Mouse (Mus musculus) liver, embryonic 14.5 days (tissue): Measurements from ENCODE around the gene Pml. TPM values are rescaled to one million over a fixed set of nuclear protein-coding genes. Genes with fewer than 3 reads are reported as not detected.

Experiments used
- ATAC-seq: fragments of 200-750 bp; cut with Nextera tagmentation; 2 replicates; pipeline ENCODE4 v1.8.0; 2017; ENCODE audit warnings: moderate number of reproducible peaks, mild to moderate bottlenecking, moderate library complexity; ENCODE audit not compliant: insufficient read depth
- DNase-seq, 3 experiments: peaks; one replicate each; pipeline ENCODE4 v3.0.0-alpha.2; 2012 to 2013; ENCODE audit warnings: low read depth in 3 of 3, low spot score in 3 of 3
- H3K27ac ChIP-seq: fragments of 300-500 bp; sonication (generic); 2 replicates; pipeline ENCODE4 v1.5.1; 2014; ENCODE audit warnings: moderate library complexity, mild to moderate bottlenecking, control low read depth, inconsistent platforms
- H3K27me3 ChIP-seq: fragments of 300-500 bp; sonication (generic); 2 replicates; pipeline ENCODE4 v1.6.1; 2014; ENCODE audit warnings: mild to moderate bottlenecking, low read length, moderate library complexity; ENCODE audit not compliant: control insufficient read depth, insufficient read depth
- H3K36me3 ChIP-seq: fragments of 300-500 bp; sonication (generic); replicated peaks from 2 replicates; pipeline ENCODE4 v1.6.1; 2014; ENCODE audit warnings: low read depth; ENCODE audit not compliant: control insufficient read depth, insufficient read depth
- H3K4me1 ChIP-seq, 2 experiments: fragments of 200-500 bp in 1 of 2; fragments of 300-500 bp in 1 of 2; sonication (generic) in 1 of 2; replicated peaks; 2 replicates each; pipeline ENCODE4 v1.6.1; 2012 to 2014; ENCODE audit warnings: antibody characterized with exemption in 1 of 2, inconsistent platforms in 1 of 2, low read length in 1 of 2; ENCODE audit not compliant: control insufficient read depth in 2 of 2, insufficient read depth in 2 of 2
- H3K4me2 ChIP-seq: fragments of 300-500 bp; sonication (generic); 2 replicates; pipeline ENCODE4 v1.6.1; 2014; ENCODE audit warnings: low read depth, mild to moderate bottlenecking, control low read depth, moderate library complexity
- H3K4me3 ChIP-seq, 2 experiments: fragments of 200-500 bp in 1 of 2; fragments of 300-500 bp in 1 of 2; sonication (generic) in 1 of 2; 2 replicates each; pipeline ENCODE4 v1.5.1; 2012 to 2014; ENCODE audit warnings: low read depth in 2 of 2, low read length in 2 of 2, mild to moderate bottlenecking in 2 of 2, control low read depth in 1 of 2, inconsistent platforms in 1 of 2, moderate library complexity in 1 of 2; ENCODE audit not compliant: insufficient read depth in 1 of 2
- H3K9ac ChIP-seq: fragments of 300-500 bp; sonication (generic); replicated peaks from 2 replicates; pipeline ENCODE4 v1.6.1; 2014; ENCODE audit warnings: mild to moderate bottlenecking, control low read depth, moderate library complexity
- H3K9me3 ChIP-seq: fragments of 300-500 bp; sonication (generic); 2 replicates; pipeline ENCODE4 v1.6.1; 2016; ENCODE audit warnings: low read length, mixed read lengths; ENCODE audit not compliant: control insufficient read depth
- CTCF ChIP-seq: IDR thresholded peaks from 2 replicates; pipeline ENCODE4 v1.5.1; 2016; ENCODE audit warnings: antibody characterized with exemption, low read depth, control low read depth
- EP300 ChIP-seq: IDR thresholded peaks from 2 replicates; pipeline ENCODE4 v1.6.1; 2016; ENCODE audit warnings: antibody characterized with exemption, low read depth
- WGBS: fragments of 180-500 bp; shearing (Covaris S2); extraction: QIAGEN DNeasy Blood & Tissue Kit; methylation state at CpG from one replicate; pipeline ENCODE4 v1.1.7; 2014; ENCODE audit not compliant: insufficient replicate concordance; 5-methylcytosine and 5-hydroxymethylcytosine counted together
- polyA plus RNA-seq, 2 experiments: library from polyadenylated mRNA; depleted of rRNA in 1 of 2; stranded (reverse) in 1 of 2; unstranded in 1 of 2; fragments of >200 nt; fragmentation: Nextera tagmentation in 1 of 2; extraction: Ambion mirVana in 1 of 2; gene quantifications; 2 replicates each; pipeline versions ENCODE4 v1.2.1 to v1.2.3; 2012 to 2014

The Pml gene
- polyA plus RNA-seq, 2 experiments = 17.1 to 17.6 TPM

DNA sequence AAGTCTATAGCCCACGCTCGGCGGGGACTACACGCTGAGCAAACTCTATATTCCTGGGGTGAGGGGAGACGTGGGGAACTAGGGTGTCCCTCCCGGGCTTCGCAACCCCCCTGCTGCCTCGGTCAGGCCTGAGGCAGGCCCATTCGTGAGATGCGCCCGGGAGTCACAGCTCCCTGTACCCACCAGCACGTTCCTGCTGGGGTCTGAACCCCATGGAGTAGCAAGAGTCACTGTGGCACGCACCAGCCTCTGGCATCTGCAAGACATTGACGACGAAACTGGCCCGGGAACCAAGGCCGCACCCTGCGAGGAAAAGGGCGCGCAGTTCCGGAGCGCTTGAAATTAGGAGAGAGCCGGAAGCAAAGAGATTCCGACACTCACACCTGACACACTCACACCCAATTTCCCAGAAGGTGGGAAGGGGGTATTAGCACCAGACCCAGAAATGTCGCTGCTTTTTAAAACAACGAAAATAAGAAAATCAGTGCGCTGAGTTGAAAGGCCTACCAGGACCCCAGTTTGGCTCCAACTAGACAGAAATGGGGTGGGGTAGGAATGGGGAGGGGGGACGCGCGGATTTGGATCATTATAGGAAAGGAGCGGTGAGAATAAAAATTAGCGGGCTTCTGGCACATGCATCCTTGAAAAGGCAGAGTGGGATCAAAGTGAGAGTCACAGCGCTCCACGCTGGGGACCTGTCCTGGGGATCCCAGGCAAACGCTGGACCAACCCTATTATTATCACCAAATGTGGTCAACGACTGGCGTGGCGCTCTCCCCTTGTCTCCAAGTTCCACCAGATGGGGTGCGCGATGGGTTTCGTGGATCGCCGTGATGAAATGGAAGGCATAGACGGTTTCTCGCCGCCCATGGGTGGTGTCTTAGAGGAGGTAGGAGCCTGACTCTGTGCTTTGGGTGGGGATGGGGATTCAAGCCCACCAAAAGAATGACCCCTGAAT, 52.7 kb downstream of the Pml start:
- H3K4me2 ChIP-seq = no peak overlapping the region
- H3K36me3 ChIP-seq = no peaks in the 10 kb centered on the region
- no peak overlapping the region for H3K27ac ChIP-seq
- TF ChIP-seq CTCF = no peak
- TF ChIP-seq EP300 = no peak
- no peak overlapping the region for H3K4me3 ChIP-seq
- H3K27me3 ChIP-seq = peaks cover 70% of the 10 kb centered on the region
- no peak overlapping the region for H3K9ac ChIP-seq
- H3K4me1 ChIP-seq = no peaks in the 10 kb centered on the region
- no peaks in the 10 kb centered on the region for H3K9me3 ChIP-seq
- WGBS = 5% methylated on average over 46 of the region's 46 CpGs
- ATAC-seq (no peak), DNase-seq (no peak)

DNA sequence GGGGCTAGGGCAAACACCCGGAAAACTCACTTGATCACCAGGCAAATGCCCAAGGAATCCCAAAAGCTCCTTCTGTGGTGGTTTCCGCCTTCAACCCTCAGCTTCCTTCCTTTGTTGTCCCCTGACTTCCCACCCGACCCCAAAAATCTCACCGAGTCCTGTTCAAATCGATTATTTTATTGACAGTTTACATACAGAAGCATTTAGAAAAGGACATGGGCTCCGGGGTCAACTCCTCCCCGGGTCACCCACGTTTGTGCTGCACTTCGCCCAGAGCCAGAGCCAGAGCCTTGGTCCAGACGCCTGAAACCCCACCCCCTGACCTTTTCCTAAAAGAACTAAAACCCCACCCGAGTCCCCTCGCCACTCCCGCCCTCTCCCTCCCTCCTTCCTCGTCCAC, 53.4 kb downstream of the Pml start:
- Histone ChIP-seq H3K4me1 (no peaks in the 10 kb centered on the region), H3K4me2 (no peak overlapping the region)
- WGBS = 3% methylated on average over 14 of the region's 14 CpGs

GRCm38 (mm10) chr9:58195671-58196070, 53.9 kb downstream of the Pml start:
- Histone ChIP-seq H3K27ac (no peak overlapping the region), H3K9ac (no peak overlapping the region), H3K4me2 (no peak overlapping the region), H3K27me3 (peaks cover 58% of the 10 kb centered on the region), H3K4me3 (no peak overlapping the region), H3K9me3 (no peaks in the 10 kb centered on the region), H3K4me1 (no peaks in the 10 kb centered on the region), H3K36me3 (no peaks in the 10 kb centered on the region)
- WGBS = 0% methylated on average over 1 of the region's 1 CpGs
- no peak for ATAC-seq
- TF ChIP-seq EP300 = no peak
- no peak for TF ChIP-seq CTCF
- no peak for DNase-seq

More for the DNA sequence above, 53.4 kb downstream of the Pml start:
- ATAC-seq (no peak), DNase-seq (no peak)
- no peak for TF ChIP-seq CTCF
- TF ChIP-seq EP300 = no peak
- Histone ChIP-seq H3K9me3 (no peaks in the 10 kb centered on the region), H3K9ac (no peak overlapping the region), H3K27me3 (peaks cover 63% of the 10 kb centered on the region), H3K27ac (no peak overlapping the region), H3K4me3 (no peak overlapping the region), H3K36me3 (no peaks in the 10 kb centered on the region)

DNA sequence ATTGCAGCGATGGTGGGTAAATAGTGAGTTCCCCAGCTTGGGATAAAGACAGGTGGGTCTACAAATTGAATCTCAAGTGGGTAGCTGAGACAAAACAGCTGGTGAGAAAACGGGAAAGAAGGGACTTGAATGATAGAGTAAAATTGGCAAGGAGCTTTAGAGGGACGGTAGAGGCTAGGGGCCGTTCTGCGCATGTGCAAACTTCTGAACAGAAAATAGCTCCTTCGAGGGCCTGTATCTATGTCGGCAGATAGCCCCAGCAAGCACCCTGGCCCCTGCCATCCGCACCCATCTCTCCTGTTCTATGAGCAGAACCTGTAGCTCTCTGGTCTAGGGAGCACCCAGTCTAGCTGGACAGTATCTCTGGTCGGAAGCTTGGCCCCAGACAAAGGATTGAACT, 55.4 kb downstream of the Pml start:
- no peak overlapping the region for H3K4me3 ChIP-seq
- no peaks in the 10 kb centered on the region for H3K9me3 ChIP-seq
- H3K9ac ChIP-seq = no peak overlapping the region
- ATAC-seq = no peak
- 50% methylated on average over 9 of the region's 9 CpGs for WGBS
- no peak overlapping the region for H3K27ac ChIP-seq
- no peaks in the 10 kb centered on the region for H3K4me1 ChIP-seq
- no peaks in the 10 kb centered on the region for H3K36me3 ChIP-seq
- H3K27me3 ChIP-seq = peaks cover 44% of the 10 kb centered on the region
- no peak for DNase-seq
- no peak for TF ChIP-seq EP300
- no peak for TF ChIP-seq CTCF
- no peak overlapping the region for H3K4me2 ChIP-seq

DNA sequence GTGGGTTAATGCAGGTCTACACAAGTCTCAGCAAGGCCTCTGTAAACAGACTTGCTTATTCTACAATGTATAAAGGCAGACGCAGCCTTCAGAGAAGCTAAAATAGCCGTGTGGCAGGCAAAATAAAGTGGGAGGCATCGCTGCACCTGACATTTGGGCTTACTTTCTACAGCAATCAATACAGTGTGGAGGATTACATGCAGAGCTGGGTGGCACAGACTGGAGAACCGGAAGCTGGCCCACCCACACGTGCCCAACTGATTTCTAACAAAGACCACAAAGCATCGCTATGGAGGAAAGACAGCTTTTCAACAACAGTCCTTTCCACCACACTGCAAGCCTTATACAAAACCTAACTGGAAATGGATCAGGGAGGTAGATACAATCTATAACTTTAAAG, 65.1 kb downstream of the Pml start:
- no peak for DNase-seq
- 63% methylated on average over 6 of the region's 6 CpGs for WGBS
- no peak overlapping the region for H3K4me2 ChIP-seq

More for the DNA sequence above, 65.1 kb downstream of the Pml start:
- no peak for ATAC-seq
- no peaks in the 10 kb centered on the region for H3K4me1 ChIP-seq
- TF ChIP-seq CTCF = no peak
- no peak for TF ChIP-seq EP300
- no peak overlapping the region for H3K9ac ChIP-seq
- no peak overlapping the region for H3K4me3 ChIP-seq
- H3K27me3 ChIP-seq = no peaks in the 10 kb centered on the region
- H3K9me3 ChIP-seq = no peaks in the 10 kb centered on the region
- no peaks in the 10 kb centered on the region for H3K36me3 ChIP-seq
- H3K27ac ChIP-seq = no peak overlapping the region
